Mouse (Mus musculus) right cerebral cortex, adult 18-20 months (tissue): ENCODE results near the gene Aamp.
A peak's percentile ranks its signal among the peaks of the same experiment; 100 is the strongest.
"Not testable (repeated sequence)": the region's sequence is repeated elsewhere in the genome, so short reads cannot be mapped to it uniquely, and the experiment has no call there.

Source experiments
- DNase-seq: peaks from one replicate; pipeline ENCODE4 v3.0.0; 2022; ENCODE audit warnings: mixed read lengths

The Aamp gene

GRCm38 (mm10) chr1:74300347-74301110 lies 16.0 kb upstream of the Aamp start:
- DNase-seq: no peak

- no peak for DNase-seq
Measured at GRCm38 (mm10) chr1:74298996-74299395, 14.5 kb upstream of the Aamp start.

- no peak for DNase-seq
Measured at GRCm38 (mm10) chr1:74298157-74298750, 13.7 kb upstream of the Aamp start.

- DNase-seq: no peak
Measured at GRCm38 (mm10) chr1:74297269-74297668, 12.7 kb upstream of the Aamp start.

GRCm38 (mm10) chr1:74296477-74296876 lies 11.9 kb upstream of the Aamp start:
- DNase-seq: no peak

- DNase-seq: peak; percentile 92
Measured at GRCm38 (mm10) chr1:74295456-74296171, 11.1 kb upstream of the Aamp start.

GRCm38 (mm10) chr1:74294733-74295455 lies 10.4 kb upstream of the Aamp start:
- DNase-seq: no peak

GRCm38 (mm10) chr1:74294090-74294643 lies 9.6 kb upstream of the Aamp start:
- DNase-seq: no peak

- no peak for DNase-seq
Measured at GRCm38 (mm10) chr1:74293306-74293960, 8.9 kb upstream of the Aamp start.

- no peak for DNase-seq
Measured at GRCm38 (mm10) chr1:74292331-74293020, 7.9 kb upstream of the Aamp start.

- DNase-seq: no peak
Measured at GRCm38 (mm10) chr1:74290141-74290540, 5.6 kb upstream of the Aamp start.

GRCm38 (mm10) chr1:74289740-74290139 lies 5.2 kb upstream of the Aamp start:
- DNase-seq: no peak

GRCm38 (mm10) chr1:74289248-74289647 lies 4.7 kb upstream of the Aamp start:
- DNase-seq: no peak

GRCm38 (mm10) chr1:74288327-74288726 lies 3.8 kb upstream of the Aamp start:
- no peak for DNase-seq

- not testable (repeated sequence) for DNase-seq
Measured at GRCm38 (mm10) chr1:74286869-74287607, 2.5 kb upstream of the Aamp start.

- no peak for DNase-seq
Measured at GRCm38 (mm10) chr1:74285212-74286010, 873 bp upstream of the Aamp start.

- peak; percentile 57 for DNase-seq
Measured at GRCm38 (mm10) chr1:74283686-74284463, 663 bp downstream of the Aamp start.

GRCm38 (mm10) chr1:74282896-74283625 lies 1.5 kb downstream of the Aamp start:
- no peak for DNase-seq

- no peak for DNase-seq
Measured at GRCm38 (mm10) chr1:74281886-74282285, 2.7 kb downstream of the Aamp start.
